Mouse (Mus musculus) embryonic facial prominence, embryonic 13.5 days (tissue): ENCODE measurements at regions not wholly inside any gene's neighbourhood (a gene's known extent, or its start where the extent isn't known, plus 50 kb on each side); places are given as distances from the start of the nearest gene placed in this dataset.

Experiments
- ATAC-seq: fragments of 200-750 bp; cut with Nextera tagmentation; 2 replicates; pipeline ENCODE4 v1.8.0; 2017; ENCODE audit warnings: low read depth; ENCODE audit not compliant: insufficient number of reproducible peaks, insufficient read depth, low FRiP score, low TSS enrichment
- H3K27ac ChIP-seq: fragments of 300-500 bp; sonication (generic); 2 replicates; pipeline ENCODE4 v1.5.1; 2015; ENCODE audit warnings: moderate library complexity, mild to moderate bottlenecking, inconsistent platforms
- H3K27me3 ChIP-seq: fragments of 300-500 bp; sonication (generic); 2 replicates; pipeline ENCODE4 v1.6.1; 2015; ENCODE audit warnings: mild to moderate bottlenecking, inconsistent platforms
- H3K36me3 ChIP-seq: fragments of 300-500 bp; sonication (generic); 2 replicates; pipeline ENCODE4 v1.6.1; 2015; ENCODE audit warnings: mild to moderate bottlenecking, inconsistent platforms
- H3K4me1 ChIP-seq: fragments of 300-500 bp; sonication (generic); 2 replicates; pipeline ENCODE4 v1.6.1; 2015; ENCODE audit warnings: inconsistent platforms
- H3K4me2 ChIP-seq: fragments of 300-500 bp; sonication (generic); 2 replicates; pipeline ENCODE4 v1.6.1; 2015; ENCODE audit warnings: moderate library complexity, mild to moderate bottlenecking, inconsistent platforms
- H3K4me3 ChIP-seq: fragments of 300-500 bp; sonication (generic); 2 replicates; pipeline ENCODE4 v1.5.1; 2015; ENCODE audit warnings: mild to moderate bottlenecking, inconsistent platforms
- H3K9ac ChIP-seq: fragments of 300-500 bp; sonication (generic); 2 replicates; pipeline ENCODE4 v1.6.1; 2015; ENCODE audit warnings: mild to moderate bottlenecking, inconsistent platforms
- H3K9me3 ChIP-seq: fragments of 300-500 bp; sonication (generic); 2 replicates; pipeline ENCODE4 v1.6.1; 2016; ENCODE audit warnings: inconsistent platforms
- WGBS: fragments of 180-500 bp; shearing (Covaris S2); methylation state at CpG from one replicate; pipeline ENCODE4 v1.1.7; 2015; ENCODE audit warnings: mixed read lengths; 5-methylcytosine and 5-hydroxymethylcytosine counted together

DNA sequence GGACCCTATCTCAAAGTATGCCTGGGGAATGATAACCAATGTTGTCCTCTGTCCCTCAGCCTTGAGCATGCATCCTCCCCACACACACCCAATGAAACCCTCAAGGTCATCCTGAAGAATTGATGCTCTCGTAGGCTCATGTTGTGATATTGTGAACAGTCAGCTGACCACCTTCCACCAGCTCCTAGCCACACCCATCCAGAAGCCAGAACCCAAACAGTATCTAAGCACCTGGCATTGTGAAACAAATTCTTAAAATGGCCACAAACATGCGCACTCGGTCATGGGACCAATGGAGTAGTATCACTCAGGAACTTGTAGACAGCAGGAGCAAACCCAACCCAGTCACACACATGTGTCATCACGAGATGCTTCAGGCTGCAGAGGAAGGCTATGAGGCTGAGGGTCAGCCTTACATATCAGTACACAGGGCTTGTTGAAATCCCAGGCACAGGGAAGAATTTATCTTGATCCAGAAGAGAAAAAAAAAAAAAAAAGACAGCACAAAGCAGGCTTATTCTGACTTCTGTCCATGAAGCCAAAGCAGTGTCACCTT is 307.4 kb upstream of the Pabpc6 start:
- no peak overlapping the region for H3K27ac ChIP-seq
- H3K9me3 ChIP-seq: no peaks in the 10 kb centered on the region
- H3K36me3 ChIP-seq: no peaks in the 10 kb centered on the region
- no peak overlapping the region for H3K4me3 ChIP-seq
- H3K4me1 ChIP-seq: no peaks in the 10 kb centered on the region
- 90% methylated on average over 4 of the region's 4 CpGs for WGBS
- no peak overlapping the region for H3K4me2 ChIP-seq
- H3K27me3 ChIP-seq: no peaks in the 10 kb centered on the region
- ATAC-seq: no peak
- no peak overlapping the region for H3K9ac ChIP-seq

DNA sequence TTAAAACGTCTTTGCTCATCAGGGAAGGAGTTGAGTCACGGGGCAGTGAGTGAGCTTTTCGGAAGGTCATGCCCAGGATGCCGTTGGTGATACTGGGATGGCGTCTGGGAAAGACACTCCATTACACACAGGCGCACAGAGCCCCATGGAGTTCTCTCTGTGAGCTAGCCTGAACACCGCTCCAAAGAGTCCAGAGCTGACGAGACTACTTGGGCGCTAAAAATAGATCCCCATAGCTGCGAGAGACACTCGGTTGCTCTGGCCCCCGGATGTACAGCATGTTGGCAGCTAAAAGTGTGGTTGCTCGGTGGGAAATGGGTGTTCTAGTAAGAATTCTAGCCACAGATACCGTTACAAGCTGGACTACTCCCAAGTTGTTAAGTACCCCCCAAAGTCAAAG is 306.5 kb upstream of the Pabpc6 start:
- no peak overlapping the region for H3K4me3 ChIP-seq
- H3K4me2 ChIP-seq: no peak overlapping the region
- WGBS: 82% methylated on average over 14 of the region's 14 CpGs
- no peak for ATAC-seq
- no peaks in the 10 kb centered on the region for H3K27me3 ChIP-seq
- H3K4me1 ChIP-seq: no peaks in the 10 kb centered on the region
- no peaks in the 10 kb centered on the region for H3K36me3 ChIP-seq
- no peak overlapping the region for H3K9ac ChIP-seq
- no peak overlapping the region for H3K27ac ChIP-seq
- H3K9me3 ChIP-seq: no peaks in the 10 kb centered on the region

DNA sequence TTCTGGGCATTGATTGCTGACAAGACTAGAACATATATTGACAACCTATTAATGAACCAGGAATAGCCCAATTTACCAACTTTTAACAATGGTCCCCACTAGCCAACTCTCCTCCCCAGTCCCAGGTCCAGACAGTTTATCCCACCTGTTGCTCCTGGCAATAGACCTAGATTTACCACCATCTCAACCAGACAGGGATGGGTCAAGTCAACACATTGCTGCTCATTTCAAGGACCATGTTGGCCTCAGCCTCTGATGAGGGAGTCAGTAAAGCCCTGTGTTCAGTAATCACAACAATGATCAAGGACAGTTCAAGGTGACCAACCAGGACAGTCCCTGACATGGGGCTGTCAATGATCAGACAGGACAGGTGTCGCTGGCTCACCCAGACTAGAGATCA is 305.6 kb upstream of the Pabpc6 start:
- Histone ChIP-seq H3K4me1 (no peaks in the 10 kb centered on the region), H3K36me3 (no peaks in the 10 kb centered on the region), H3K9ac (no peak overlapping the region), H3K27me3 (no peaks in the 10 kb centered on the region), H3K27ac (no peak overlapping the region), H3K4me2 (no peak overlapping the region), H3K9me3 (no peaks in the 10 kb centered on the region), H3K4me3 (no peak overlapping the region)
- 98% methylated on average over 1 of the region's 1 CpGs for WGBS
- no peak for ATAC-seq

DNA sequence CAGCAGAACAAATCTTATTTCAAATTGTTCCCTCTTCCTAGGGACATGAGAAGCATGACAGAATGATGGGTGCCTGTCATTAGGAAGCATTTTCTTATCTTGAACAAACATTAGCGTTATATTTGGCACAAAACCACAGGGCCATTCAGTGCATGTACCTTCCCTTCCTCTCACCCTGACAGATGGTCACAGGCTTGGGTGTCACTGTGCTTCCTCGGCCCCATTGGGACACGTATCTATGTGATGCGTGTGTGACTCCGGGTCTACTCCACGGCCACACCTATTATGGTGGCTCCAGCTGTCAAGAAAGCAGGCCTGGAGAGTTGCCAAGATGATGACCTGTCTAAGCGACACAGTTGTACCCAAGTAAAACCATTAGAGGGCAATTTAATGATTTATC is 298.5 kb upstream of the Pabpc6 start:
- Histone ChIP-seq H3K27me3 (no peaks in the 10 kb centered on the region), H3K27ac (no peak overlapping the region), H3K4me2 (no peak overlapping the region), H3K9me3 (no peaks in the 10 kb centered on the region), H3K36me3 (no peaks in the 10 kb centered on the region), H3K4me1 (no peaks in the 10 kb centered on the region), H3K4me3 (no peak overlapping the region), H3K9ac (no peak overlapping the region)
- ATAC-seq: no peak
- 81% methylated on average over 7 of the region's 7 CpGs for WGBS

DNA sequence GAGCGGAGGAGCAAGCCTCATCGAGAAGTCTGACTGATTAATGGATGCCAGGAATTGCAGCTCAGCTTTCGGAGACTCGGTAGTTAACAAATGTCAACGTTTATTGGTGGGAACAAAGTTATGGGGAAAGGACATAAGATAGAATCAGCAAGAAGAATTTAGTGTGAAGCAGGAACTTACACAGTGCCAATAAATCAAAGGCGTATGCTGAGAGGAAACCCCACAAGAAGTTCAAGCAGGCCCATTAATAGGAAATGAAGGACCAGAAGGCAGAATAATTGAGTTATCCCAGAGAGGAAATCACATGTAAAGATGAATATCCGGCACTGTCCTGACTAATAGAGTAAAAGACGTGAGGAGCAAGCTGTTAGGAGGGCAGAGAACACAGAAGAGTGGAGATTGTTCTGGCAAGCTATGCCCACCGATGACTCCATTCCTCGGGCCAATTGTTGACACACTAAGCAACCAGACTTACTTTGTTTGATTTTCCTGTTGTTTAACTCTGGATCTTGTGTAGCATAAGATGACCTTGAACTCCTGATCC is 293.4 kb upstream of the Pabpc6 start:
- no peak for ATAC-seq
- no peak overlapping the region for H3K4me2 ChIP-seq
- no peak overlapping the region for H3K27ac ChIP-seq
- no peak overlapping the region for H3K4me3 ChIP-seq
- 63% methylated on average over 10 of the region's 10 CpGs for WGBS
- H3K9ac ChIP-seq: no peak overlapping the region
- no peaks in the 10 kb centered on the region for H3K4me1 ChIP-seq
- H3K27me3 ChIP-seq: no peaks in the 10 kb centered on the region
- H3K9me3 ChIP-seq: no peaks in the 10 kb centered on the region
- H3K36me3 ChIP-seq: no peaks in the 10 kb centered on the region

DNA sequence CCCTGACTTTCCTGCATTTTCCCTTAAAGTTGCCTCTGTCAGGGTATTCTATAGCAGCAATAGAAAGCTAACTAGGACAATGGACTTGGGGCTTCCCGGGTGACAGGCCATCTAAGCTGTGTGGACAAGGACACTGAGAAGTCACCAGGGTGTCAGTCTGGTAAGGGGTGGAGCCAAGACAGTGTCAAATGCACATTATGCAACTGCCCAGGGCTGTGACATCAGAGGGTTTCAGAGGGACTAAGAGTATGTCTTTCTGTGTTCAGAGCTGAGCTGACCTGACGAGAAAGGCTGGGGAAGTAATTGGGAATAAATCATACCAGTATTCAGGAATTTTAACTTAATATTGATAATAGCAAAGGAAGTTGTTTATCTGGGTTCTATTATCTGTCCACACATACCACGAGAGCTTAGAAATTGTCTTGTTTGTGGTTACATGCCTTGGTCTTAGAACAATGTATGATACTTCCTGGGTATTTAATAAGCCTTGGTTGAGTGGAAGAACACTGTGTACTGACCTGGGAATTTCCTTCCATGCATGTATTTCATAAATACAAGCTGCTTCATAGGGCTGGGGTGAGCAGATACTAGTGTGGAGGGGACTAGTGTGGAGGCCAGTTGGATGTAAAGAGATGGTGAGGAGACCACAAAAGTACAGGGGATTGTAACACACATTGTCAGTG is 279.6 kb upstream of the Pabpc6 start:
- Histone ChIP-seq H3K4me2 (no peak overlapping the region), H3K9ac (no peak overlapping the region), H3K4me3 (no peak overlapping the region), H3K36me3 (no peaks in the 10 kb centered on the region), H3K27ac (no peak overlapping the region), H3K27me3 (no peaks in the 10 kb centered on the region), H3K9me3 (no peaks in the 10 kb centered on the region), H3K4me1 (no peaks in the 10 kb centered on the region)
- 71% methylated on average over 3 of the region's 3 CpGs for WGBS
- no peak for ATAC-seq

DNA sequence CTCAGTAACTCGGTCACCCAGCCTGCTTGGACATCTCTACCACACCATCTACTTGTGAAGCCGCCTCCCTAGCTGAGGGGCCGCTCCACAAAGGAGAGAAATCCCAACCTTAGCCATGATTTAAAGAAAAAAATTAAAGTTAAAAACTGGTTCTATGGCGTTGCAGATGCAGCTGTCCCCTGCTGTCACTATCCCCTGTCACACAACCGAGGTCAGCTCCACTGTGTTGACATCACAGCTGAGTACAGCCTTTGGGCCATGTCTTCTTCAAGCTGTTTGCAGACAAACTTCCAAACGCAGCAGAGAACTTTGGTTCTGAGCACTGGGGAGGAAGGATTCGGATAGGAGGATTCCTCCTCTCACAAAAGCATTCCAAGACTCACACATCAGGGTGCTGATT is 278.1 kb upstream of the Pabpc6 start:
- H3K4me2 ChIP-seq: no peak overlapping the region
- H3K27ac ChIP-seq: no peak overlapping the region
- H3K9ac ChIP-seq: no peak overlapping the region
- no peak overlapping the region for H3K4me3 ChIP-seq
- H3K4me1 ChIP-seq: no peaks in the 10 kb centered on the region
- WGBS: 84% methylated on average over 7 of the region's 7 CpGs
- H3K27me3 ChIP-seq: no peaks in the 10 kb centered on the region
- H3K36me3 ChIP-seq: no peaks in the 10 kb centered on the region
- no peak for ATAC-seq
- H3K9me3 ChIP-seq: no peaks in the 10 kb centered on the region

DNA sequence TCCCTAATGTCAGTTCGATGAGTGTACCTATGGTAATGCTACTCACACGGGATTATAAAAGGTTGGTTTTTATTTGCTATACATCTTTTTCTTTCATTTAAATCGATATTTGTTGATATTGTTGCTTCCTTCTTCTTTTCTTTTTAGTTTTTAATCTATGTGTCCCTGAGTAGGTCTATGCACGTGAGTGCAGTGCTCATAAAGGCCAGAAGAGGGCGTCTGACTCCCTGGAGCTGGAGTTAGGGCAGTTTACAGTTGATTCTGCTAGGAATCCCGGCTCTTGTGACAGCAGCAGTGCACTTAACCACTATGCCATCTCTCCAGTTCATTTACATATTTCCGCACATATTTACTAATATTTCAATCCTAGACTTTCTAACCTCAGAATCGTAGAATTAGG is 275.0 kb upstream of the Pabpc6 start:
- ATAC-seq: no peak
- Histone ChIP-seq H3K27ac (no peak overlapping the region), H3K27me3 (no peaks in the 10 kb centered on the region), H3K9me3 (no peaks in the 10 kb centered on the region), H3K4me1 (no peaks in the 10 kb centered on the region), H3K4me3 (no peak overlapping the region), H3K9ac (no peak overlapping the region), H3K36me3 (no peaks in the 10 kb centered on the region), H3K4me2 (no peak overlapping the region)
- WGBS: 85% methylated on average over 8 of the region's 8 CpGs

DNA sequence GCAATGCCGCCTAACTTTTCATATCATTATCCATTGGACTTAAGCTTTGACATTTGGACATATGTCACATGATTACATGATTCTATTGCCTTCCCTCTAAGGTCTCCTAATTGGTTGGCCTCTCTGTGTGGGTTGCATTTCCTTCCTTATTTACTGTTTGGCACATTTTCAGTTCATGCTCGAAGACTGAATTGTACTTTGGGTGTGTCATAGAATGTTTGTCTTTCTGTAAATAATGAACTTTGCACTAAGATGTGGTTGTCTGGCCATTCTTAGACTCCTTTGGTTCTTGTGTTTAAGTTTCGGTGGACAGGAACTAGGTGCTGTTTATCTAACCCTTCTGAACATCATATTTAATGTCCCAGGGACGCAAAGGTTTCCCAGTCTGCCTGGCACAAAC is 272.7 kb upstream of the Pabpc6 start:
- Histone ChIP-seq H3K36me3 (no peaks in the 10 kb centered on the region), H3K27me3 (no peaks in the 10 kb centered on the region), H3K4me2 (no peak overlapping the region), H3K4me1 (no peaks in the 10 kb centered on the region), H3K27ac (no peak overlapping the region), H3K9me3 (no peaks in the 10 kb centered on the region), H3K4me3 (no peak overlapping the region), H3K9ac (no peak overlapping the region)
- WGBS: 90% methylated on average over 4 of the region's 4 CpGs
- ATAC-seq: no peak

DNA sequence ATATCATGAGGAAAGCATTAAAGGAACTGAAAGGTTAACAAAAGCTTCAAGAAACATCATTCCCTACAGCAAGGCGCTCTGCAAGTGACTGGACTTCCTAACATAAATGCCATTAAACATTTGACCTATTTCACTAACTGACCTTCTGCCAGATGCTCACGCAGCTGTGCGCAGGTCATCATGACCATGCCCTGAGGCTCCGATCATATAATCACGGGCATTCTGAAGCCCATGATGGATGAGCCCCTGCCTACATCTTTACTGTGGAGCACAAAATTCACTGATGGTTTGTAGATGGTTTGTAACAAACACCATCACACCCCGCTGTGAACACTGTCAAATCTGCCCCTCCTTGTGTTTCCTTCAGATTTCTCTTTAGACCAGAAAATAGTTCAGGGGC is 270.1 kb upstream of the Pabpc6 start:
- H3K36me3 ChIP-seq: no peaks in the 10 kb centered on the region
- H3K9me3 ChIP-seq: no peaks in the 10 kb centered on the region
- H3K4me1 ChIP-seq: no peaks in the 10 kb centered on the region
- no peak overlapping the region for H3K4me3 ChIP-seq
- H3K27ac ChIP-seq: no peak overlapping the region
- WGBS: 66% methylated on average over 6 of the region's 6 CpGs
- no peak overlapping the region for H3K4me2 ChIP-seq
- no peak overlapping the region for H3K9ac ChIP-seq
- no peak for ATAC-seq
- no peaks in the 10 kb centered on the region for H3K27me3 ChIP-seq

DNA sequence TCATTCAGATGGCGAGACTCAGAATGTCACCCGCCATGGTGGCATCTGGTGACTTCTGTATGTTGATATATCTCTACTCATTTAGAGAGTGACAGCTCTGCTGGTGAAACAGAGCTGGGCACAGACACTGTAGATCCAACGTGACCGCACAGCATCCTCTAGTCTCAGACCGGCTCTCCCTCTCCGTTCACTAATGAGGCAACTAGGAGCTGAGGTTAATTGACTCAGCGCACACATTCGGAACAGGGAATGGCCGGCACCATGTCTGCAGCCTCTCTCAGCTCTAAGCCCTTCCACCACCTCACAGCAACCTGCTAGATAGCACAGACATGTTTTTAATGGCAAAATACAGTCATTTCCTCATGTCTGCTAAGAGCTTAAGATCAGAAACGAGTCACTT is 268.9 kb upstream of the Pabpc6 start:
- Histone ChIP-seq H3K9ac (no peak overlapping the region), H3K4me3 (no peak overlapping the region), H3K27me3 (no peaks in the 10 kb centered on the region), H3K27ac (no peak overlapping the region), H3K36me3 (no peaks in the 10 kb centered on the region), H3K4me1 (no peaks in the 10 kb centered on the region), H3K9me3 (no peaks in the 10 kb centered on the region), H3K4me2 (no peak overlapping the region)
- WGBS: 72% methylated on average over 10 of the region's 10 CpGs
- no peak for ATAC-seq

DNA sequence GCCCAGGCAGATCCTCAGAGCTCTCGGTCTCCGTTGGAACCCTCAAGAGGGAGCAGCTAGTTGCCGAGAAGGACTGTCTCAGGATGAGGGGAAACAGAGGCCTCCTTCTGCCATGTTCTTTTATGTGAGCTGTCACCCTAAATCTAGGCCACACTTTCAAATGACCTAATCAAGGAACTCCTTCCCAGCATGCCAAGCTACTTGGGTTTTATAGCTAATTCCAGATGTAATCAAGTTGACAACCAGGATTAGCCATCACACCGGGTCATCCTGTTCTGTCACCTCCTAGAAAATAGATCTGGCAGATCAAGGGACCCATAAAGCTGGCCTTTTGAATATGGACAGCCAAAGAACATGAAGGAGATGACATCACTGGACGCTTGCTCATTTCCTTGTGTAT is 267.7 kb upstream of the Pabpc6 start:
- no peak overlapping the region for H3K4me2 ChIP-seq
- no peaks in the 10 kb centered on the region for H3K4me1 ChIP-seq
- no peak overlapping the region for H3K27ac ChIP-seq
- ATAC-seq: no peak
- 85% methylated on average over 5 of the region's 5 CpGs for WGBS
- H3K9me3 ChIP-seq: no peaks in the 10 kb centered on the region
- no peak overlapping the region for H3K9ac ChIP-seq
- no peak overlapping the region for H3K4me3 ChIP-seq
- H3K36me3 ChIP-seq: no peaks in the 10 kb centered on the region
- no peaks in the 10 kb centered on the region for H3K27me3 ChIP-seq
